Mouse (Mus musculus) heart, adult 11 months (tissue): ENCODE results near the gene Acvrl1.
"Not testable (repeated sequence)": the region's sequence is repeated elsewhere in the genome, so short reads cannot be mapped to it uniquely, and the experiment has no call there.

Source experiments
- DNase-seq: peaks from one replicate; pipeline ENCODE4 v3.0.0; 2022

Acvrl1 gene

GRCm38 (mm10) chr15:101107906-101108671, 20.2 kb upstream of the Acvrl1 start:
- DNase-seq: peak; percentile 94

- peak; percentile 98 for DNase-seq
These were observed 15.1 kb upstream of the Acvrl1 start for GRCm38 (mm10) chr15:101113176-101113575.

- not testable (repeated sequence) for DNase-seq
These were observed 14.5 kb upstream of the Acvrl1 start for GRCm38 (mm10) chr15:101113778-101114177.

- DNase-seq: peak; percentile 91
These were observed 12.7 kb upstream of the Acvrl1 start, which contains the start of gene Ankrd33 for GRCm38 (mm10) chr15:101115511-101116110. Gene Ankrd33 (plus strand): TSS chr15:101115755.

- DNase-seq: no peak
These were observed 9.8 kb upstream of the Acvrl1 start for GRCm38 (mm10) chr15:101118399-101119125.

GRCm38 (mm10) chr15:101121411-101122289, 6.7 kb upstream of the Acvrl1 start:
- peak; percentile 94 for DNase-seq

- no peak for DNase-seq
These were observed 6.1 kb upstream of the Acvrl1 start for GRCm38 (mm10) chr15:101122290-101122589.

GRCm38 (mm10) chr15:101123202-101123601, 5.1 kb upstream of the Acvrl1 start:
- peak; percentile 98 for DNase-seq

GRCm38 (mm10) chr15:101125561-101125960, 2.8 kb upstream of the Acvrl1 start:
- peak; percentile 92 for DNase-seq

GRCm38 (mm10) chr15:101126876-101127544, 1.3 kb upstream of the Acvrl1 start:
- peak; percentile 99 for DNase-seq

- DNase-seq: peak; percentile 94
These were observed 1.1 kb downstream of the Acvrl1 start for GRCm38 (mm10) chr15:101129412-101129811.

- peak; percentile 92 for DNase-seq
These were observed 3.2 kb downstream of the Acvrl1 start for GRCm38 (mm10) chr15:101131498-101131897.

- DNase-seq: no peak
These were observed 3.7 kb downstream of the Acvrl1 start for GRCm38 (mm10) chr15:101132041-101132440.

- DNase-seq: peak; percentile 93
These were observed 4.4 kb downstream of the Acvrl1 start for GRCm38 (mm10) chr15:101132761-101133160.

- peak; percentile 98 for DNase-seq
These were observed 5.8 kb downstream of the Acvrl1 start for GRCm38 (mm10) chr15:101133993-101134704.

GRCm38 (mm10) chr15:101135405-101135804, 7.1 kb downstream of the Acvrl1 start:
- DNase-seq: peak; percentile 92

GRCm38 (mm10) chr15:101137455-101137854, 9.1 kb downstream of the Acvrl1 start:
- no peak for DNase-seq

- DNase-seq: no peak
These were observed 10.4 kb downstream of the Acvrl1 start for GRCm38 (mm10) chr15:101138675-101139074.

GRCm38 (mm10) chr15:101139885-101140284, 11.6 kb downstream of the Acvrl1 start:
- DNase-seq: peak; percentile 97

GRCm38 (mm10) chr15:101140587-101140986, 12.3 kb downstream of the Acvrl1 start:
- DNase-seq: peak; percentile 91

- DNase-seq: peak; percentile 98
These were observed 12.8 kb downstream of the Acvrl1 start for GRCm38 (mm10) chr15:101141061-101141541.
